Comparison of ENCODE assay signal across 12 mouse cellular contexts in genomic region chr4:155158543-155158917, GRCm38 (mm10).
"Had no signal": no experiment of that assay in that cellular context is flagged by ENCODE, and none has a peak within 500 bp of the region (broad histone marks: within the 10 kb centered on the region; RNA-seq: fewer than 3 reads in every experiment).

No protein-coding gene starts in this region.

- H3K4me3 ChIP-seq: midbrain, embryonic 10.5 days had no signal

- H3K9ac ChIP-seq: liver, embryonic 14.5 days had no signal

- H3K9me3 ChIP-seq: midbrain, embryonic 10.5 days had no signal

- ATAC-seq: lung, postnatal 0 days; midbrain, embryonic 16.5 days had no signal

- H3K27ac ChIP-seq: kidney, postnatal 0 days; liver, embryonic 14.5 days had no signal

- DNase-seq: kidney, adult 9 months; kidney, postnatal 36 days; lung, adult 18-20 months; lung, postnatal 4 days; spleen, adult 18-20 months; thymus, adult 18-20 months; thymus, postnatal 14 days had no signal
